Mouse (Mus musculus) mouse embryonic stem cell (cell line): Measurements from ENCODE around the gene Fam71e1.

ENCODE experiments used
- in situ Hi-C, 2 experiments: fragments of 300-500 bp; cut with MboI; formaldehyde crosslinking; loops; 1 replicate in 1 of 2; 3 replicates in 1 of 2; pipeline ENCODE4 v1.14.3; 2019 to 2020; ENCODE audit warnings: low sequenced_read_pairs in 2 of 2, low pct_unique_long_range_greater_than_20kb in 1 of 2, mixed read lengths in 1 of 2; ENCODE audit not compliant: unreplicated experiment in 1 of 2

Fam71e1 gene

DNA sequence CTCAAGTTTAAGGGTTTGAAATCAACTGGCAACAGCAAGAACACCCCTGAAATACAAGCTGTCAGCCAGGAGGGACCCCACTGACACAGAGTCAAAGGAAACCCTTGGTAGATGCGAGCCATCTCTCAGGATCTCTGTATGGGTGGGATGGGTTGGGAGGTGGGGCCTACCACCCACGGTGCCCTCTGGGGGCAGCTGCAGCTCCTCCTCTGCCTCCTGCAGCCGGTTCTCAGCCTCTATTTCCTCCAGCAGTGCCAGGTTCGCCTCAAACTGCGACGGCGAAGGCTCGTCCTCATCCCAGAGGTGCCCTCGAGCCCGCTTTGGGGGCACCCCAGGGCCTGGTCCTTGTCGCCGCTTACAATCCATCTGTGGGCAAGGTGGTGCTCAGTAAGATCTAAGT, 46.7 kb downstream of the Fam71e1 start:
- in situ Hi-C loops, result no loop called here

DNA sequence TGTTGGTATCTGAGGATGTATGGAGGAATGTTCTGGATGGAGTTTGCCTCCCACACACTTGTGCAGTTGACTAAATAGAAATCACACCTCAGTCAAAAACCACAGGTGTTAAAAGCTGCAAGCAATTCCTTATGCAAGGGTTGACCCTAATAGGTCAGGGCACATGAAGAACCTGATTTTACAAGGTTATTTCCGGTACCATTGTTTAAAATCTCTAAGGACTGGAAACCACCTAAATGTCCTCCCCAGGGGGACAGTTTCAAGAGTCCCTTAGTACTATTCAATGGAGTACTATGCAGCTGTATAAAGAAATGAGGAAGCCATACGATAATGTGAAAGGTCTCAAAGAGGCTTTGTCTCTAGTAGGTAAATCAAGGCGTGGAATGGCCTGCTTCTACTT, 49.9 kb downstream of the Fam71e1 start:
- in situ Hi-C loops, result no loop called here

DNA sequence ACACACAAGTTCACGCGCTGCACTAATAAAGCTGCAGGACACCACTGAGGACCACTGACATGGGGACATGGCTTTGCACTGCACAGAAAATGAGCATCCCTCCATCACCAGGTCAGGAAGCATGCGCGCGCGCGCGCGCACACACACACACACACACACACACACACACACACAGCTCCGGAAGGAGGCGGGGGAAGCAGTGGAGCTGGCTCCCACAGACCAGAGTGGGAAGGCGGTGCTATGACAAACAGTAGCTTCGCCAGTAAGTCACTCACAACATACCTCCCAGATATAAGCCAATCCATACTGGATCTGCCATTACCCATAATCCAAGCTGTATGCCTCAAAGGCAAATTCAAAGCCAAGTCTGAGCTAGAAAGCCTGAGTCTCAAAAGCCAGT, 50.7 kb downstream of the Fam71e1 start:
- in situ Hi-C loops, result no loop called here

DNA sequence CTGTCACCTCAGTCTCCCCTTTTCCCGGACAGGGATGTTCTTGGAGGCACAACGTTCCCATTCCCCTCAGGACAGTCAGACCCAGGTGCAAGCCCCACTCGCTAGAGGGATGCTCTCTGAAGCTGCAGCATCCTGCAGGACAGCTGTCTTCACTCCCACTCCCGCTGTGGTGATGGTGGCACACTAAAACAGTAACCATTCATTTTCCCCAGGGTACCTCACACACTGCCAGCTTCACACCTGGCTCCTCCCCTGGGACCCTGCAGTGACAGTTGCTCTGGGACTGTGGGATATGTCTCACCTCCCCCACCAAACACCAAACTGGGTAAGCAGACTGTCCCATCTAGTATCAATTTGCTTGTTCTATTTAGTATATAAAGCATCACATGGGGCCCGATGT, 51.3 kb downstream of the Fam71e1 start:
- in situ Hi-C loops, result no loop called here

DNA sequence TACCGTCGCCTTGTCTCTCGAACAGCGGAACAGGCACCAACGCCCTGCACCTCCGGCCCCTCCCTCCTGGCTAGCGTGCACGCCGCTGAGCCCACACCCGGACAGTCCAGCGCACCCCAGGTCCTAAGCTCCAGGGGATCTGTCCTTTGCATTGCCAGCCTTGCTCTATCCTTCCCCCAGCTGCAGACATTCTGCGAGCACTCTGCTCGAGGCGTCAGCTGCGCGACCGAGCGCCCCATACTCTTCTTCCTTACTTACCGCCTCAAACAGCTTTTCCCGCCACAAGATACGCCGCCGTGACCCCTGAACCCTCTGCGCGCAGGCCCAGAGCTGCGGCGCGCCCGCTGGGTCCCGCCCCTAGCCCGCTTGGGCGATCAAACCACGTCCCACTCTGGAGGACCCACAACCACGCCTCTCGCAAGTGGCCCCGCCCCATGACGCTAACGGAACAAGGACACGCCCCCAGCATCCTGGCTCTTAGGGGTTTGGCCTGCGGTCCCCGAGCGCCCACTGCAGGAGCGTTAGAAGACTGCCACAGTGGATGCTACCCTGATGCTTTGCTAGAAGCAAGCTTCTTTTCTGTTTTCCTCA, 52.2 kb downstream of the Fam71e1 start, which contains the start of gene Pold1:
Gene Pold1 (minus strand): TSS at position 353 of the 591 bp plus-strand sequence.
- in situ Hi-C loops, result no loop called here

DNA sequence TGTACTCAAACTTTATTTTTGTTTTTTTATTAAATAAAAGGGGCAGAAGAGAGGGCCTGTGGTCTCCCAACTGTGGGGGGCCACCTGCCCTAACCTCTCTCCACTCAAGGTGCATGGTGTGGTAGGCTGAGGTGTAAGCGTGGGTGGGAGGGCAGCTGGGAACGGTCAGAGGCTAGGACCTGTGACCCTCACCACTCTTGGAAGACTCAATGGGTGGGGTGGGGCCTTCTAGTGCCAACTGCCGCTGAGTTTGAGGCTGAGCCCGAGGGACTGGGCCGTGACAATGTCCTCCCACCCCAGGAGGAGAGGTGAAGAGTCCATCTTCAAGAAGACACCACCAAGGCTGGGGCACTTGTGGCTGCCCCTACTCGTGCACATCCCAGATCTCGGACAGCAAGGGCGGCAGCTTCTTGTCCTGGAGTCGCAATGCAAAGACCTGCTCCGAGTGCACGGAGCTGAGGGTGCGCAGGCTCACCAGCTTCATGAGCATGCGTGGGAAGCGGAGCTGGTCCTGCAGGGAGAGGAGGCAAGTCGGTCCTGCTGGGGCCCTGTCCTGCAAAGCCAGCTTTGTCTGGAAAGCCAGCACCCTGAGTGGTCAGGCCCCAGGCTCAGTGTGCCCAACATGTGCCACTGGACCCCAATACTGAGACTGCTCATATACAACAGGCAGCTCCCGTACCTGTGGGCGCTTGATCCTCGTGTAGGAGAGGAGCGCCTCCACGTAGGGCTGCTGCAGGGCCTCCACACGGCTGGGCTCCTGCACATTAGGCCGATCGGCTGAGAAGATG, 53.4 kb downstream of the Fam71e1 start:
- in situ Hi-C loops, result loop anchor here in 1 of 2 experiments (10.0 kb wide), 1 partner anchor 305 kb away; the partner anchor contains the start of gene Pnkp

DNA sequence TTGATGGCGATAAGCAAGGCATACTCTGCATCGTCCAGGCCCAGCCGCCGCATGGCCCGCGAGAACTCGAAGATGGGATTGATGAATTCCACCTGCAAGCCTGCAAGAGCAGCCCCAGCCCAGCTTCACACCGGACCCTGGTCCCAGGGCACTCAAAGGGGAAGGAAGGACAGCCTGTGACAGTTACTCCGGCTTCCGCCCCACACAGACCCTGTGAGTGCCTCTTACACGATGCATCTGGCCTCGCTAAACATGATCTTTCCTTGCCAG, 54.0 kb downstream of the Fam71e1 start:
- in situ Hi-C loops, result loop anchor here in 1 of 2 experiments (10.0 kb wide), 1 partner anchor 304 kb away; the partner anchor contains the start of gene Pnkp
